Mouse (Mus musculus) adrenal gland, postnatal 14 days (tissue): ENCODE results near the gene Shroom1. TPM values are rescaled to one million over a fixed set of nuclear protein-coding genes. Genes with fewer than 3 reads are reported as not detected.

Source experiments
- DNase-seq: peaks from one replicate; pipeline ENCODE4 v3.0.0; 2021; ENCODE audit warnings: mixed read lengths
- total RNA-seq: library from RNA; stranded (reverse); gene quantifications from 2 replicates; pipeline ENCODE4 v1.2.3, GENCODE M21; 2021

The Shroom1 gene
- total RNA-seq, 1 experiment from 2014 or later, result 5.7 TPM

DNA sequence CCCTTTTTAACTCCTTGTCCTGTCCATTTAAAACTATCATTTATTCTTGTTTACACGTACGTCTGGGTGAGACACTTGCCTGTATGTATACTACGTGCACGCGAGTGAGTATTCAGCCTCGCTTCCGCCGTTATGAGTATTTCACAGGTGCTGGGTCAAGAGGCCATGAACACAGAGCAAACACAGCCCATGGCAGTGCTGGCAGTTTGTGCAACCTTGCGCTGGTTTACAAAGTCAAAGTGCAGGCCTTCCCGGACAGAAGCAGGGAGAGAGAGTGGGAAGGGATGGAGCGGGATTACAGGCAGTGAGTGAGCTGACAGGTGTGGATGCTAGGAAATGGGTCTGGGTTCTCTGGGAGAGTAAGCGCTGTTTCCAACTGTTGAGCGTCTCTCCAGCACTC, 10.8 kb upstream of the Shroom1 start:
- DNase-seq, result no peak

- DNase-seq, result no peak
Measured at GRCm38 (mm10) chr11:53447996-53448395, 9.0 kb upstream of the Shroom1 start.

DNA sequence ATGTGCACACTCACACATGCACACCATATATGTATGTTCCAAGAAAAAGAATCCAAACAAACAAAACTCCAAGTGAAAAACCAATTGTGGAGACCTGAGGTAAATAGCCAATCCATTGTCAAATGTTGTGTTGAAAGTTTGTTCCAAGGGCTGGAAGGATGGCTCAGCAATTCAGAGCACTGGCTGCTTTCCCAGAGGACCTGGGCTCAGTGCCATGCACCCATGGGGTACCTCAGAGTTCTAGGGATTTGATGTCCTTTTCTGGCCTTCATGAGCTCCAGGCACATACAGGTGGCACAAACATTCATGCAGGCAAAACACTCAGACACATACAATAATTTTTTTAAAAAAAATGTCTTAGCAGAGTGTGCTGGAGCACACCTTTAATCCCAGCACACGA, 8.5 kb upstream of the Shroom1 start:
- DNase-seq, result peak; percentile 80

GRCm38 (mm10) chr11:53450070-53450705, 6.8 kb upstream of the Shroom1 start:
- no peak for DNase-seq

- no peak for DNase-seq
Measured at GRCm38 (mm10) chr11:53451361-53451760, 5.6 kb upstream of the Shroom1 start.

GRCm38 (mm10) chr11:53452396-53452795, 4.6 kb upstream of the Shroom1 start:
- peak; percentile 61 for DNase-seq

DNA sequence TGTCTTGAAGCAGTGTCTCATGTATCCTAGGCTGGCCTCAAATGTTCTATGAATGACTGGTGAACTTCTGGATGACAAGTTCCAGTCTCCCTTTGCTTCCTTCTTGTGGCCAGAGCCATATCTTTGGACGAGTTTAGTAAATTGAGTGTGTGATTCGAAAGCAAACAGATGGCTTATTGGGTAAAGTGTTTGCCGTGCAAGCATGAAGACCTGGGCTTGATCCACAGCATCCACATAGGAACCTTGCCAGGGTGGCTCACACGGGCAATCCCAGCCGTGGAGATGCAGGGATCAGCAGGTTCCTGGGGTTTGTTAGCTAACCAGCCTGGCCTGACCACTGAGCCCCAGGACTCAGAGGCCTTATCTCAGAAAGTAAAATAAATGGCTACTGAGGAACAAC, 4.0 kb upstream of the Shroom1 start:
- no peak for DNase-seq

DNA sequence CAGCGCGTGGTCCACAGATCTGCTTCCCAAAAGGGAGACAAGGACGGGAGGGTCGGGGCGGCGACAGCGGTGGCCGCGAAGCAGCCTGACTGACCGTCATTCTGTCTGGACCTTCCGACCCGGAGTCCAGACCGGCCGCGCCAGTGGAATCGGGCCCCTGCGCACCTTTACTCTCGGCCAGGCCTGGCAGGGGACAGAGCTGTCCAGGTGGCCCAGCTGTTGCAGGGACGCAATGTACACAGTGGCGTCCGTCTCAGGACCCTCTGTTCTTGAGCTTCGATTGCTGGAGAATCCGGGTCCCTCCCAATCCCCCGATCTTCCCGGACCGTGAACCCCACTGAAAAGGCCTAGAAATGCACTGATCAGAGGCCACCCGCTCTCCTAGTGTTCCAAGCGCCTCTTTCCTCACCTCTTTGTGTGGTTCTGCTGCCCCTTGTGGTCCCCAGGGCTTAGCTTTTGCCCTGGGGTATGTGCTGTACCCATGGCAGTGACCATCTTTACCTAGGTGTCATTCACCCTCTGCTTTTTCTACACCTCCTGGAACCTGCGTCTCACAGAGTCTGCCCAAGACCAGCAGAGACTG, 458 bp downstream of the Shroom1 start:
- DNase-seq, result peak; percentile 32

DNA sequence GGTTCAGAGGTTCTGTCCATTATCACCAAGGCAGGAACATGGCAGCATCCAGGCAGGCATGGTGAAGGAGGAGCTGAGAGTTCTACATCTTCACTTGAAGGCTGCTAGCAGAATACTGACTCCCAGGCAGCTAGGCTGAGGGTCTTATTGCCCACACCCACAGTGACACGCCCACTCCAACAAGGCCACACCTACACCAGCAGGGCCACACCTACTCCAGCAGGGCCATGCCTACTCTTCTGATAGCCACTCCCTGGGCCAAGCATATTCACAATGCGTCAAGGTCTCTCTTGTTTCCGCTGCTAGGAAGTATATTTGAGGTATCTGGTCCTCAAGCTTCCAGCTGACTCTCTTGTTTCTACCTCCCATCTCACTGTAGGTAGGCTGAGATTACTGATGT, 2.0 kb downstream of the Shroom1 start:
- no peak for DNase-seq

- no peak for DNase-seq
Measured at GRCm38 (mm10) chr11:53460192-53460591, 3.2 kb downstream of the Shroom1 start.

DNA sequence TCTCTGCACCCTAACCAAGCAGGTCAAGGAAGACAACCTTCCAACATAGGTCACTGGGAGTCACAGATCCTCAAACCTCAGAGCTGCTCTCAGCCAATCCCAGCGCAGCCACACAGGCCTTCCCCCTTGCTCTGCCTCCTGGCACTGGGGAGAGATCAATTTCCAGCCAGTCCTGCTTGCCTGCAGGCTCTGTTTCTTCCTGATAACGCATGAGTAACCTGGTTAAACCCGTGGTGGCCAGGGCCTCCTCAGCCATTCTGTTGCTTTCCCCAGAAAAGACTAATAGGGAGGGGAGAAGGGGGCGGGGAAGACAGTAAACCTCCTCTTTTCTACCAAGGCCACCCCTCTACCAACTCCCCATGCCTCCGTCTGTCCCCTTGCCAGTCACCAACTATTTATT, 4.7 kb downstream of the Shroom1 start:
- DNase-seq, result peak; percentile 28

- DNase-seq, result peak; percentile 60
Measured at GRCm38 (mm10) chr11:53463551-53464424, 6.8 kb downstream of the Shroom1 start.

GRCm38 (mm10) chr11:53466231-53466971, 9.4 kb downstream of the Shroom1 start:
- peak; percentile 88 for DNase-seq

- DNase-seq, result no peak
Measured at GRCm38 (mm10) chr11:53469294-53469967, 12.4 kb downstream of the Shroom1 start.

DNA sequence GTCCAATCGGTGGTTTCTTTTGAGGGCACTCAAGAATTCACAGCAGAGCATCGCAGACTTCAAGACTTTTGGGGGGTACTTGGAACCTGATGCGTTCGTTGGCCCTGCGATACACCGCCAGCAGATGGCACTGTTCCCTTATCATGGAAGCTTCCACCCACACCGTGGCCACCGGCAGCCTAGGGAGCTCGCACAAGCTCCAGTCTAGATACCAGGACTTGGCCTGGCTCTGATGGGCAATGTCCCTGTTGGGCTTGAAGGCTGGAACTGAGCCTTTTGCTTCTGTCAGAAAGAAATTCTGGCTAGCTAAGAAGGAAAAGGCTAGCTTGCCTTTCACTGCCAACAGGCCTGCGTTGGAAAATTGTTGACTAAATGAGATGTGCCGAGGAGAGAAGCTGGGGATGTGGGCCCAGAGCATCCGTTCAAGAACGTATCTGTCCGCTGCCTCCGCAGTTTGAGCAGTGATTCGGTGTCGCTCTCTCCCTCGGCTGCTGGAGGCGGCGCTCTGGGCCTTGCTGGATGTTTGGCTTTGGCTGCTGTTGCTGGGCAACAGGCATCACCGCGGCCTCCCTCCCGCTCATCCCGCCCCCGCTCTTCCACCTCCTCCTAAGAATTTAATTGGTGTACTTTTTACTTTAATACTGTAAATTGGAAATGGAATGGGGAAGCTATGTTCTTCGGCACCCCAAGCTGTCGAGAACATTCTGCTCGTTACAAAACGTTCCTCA, 13.1 kb downstream of the Shroom1 start, which contains the start of gene Gm9837:
TSS of gene Gm9837 (minus strand) at position 512 of the 728 bp plus-strand sequence.
- DNase-seq, result peak; percentile 92

DNA sequence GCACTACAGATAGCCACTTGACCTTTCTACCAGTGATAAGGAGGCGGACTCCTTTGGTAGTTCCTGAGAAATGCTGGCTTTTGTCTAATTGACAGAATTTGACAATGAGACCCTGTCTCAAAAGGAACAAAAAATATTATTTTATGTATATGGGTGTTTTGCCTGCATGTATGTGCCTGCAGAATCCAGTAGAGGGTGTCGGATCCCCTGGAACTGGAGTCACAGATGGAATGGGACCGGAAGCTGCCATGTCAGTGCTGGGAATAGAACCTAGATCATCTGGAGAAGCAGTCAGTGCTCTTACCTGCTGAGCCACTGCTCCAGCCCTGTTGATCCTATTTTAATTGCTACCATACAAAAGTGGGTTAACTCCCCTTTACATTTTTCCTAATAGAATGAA, 15.7 kb downstream of the Shroom1 start:
- DNase-seq, result no peak

DNA sequence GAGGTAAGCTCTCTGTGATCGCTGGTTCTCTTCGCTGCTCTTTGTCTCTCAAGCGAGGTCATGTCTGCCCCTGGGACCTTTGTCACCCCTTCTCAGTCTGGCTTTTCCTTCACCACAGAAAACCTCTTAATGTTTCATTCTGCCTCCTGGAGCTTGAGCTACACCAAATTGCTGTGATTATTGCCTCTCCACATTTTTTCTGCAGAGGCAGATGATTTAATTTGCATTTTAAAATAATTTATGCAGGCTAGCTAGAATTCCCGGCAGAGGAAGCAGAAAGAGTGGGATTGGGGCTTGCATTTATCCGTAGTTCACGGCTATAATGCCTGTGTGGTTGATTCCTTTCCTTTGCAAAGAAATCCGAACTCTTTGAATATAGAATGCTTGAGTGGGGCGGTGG, 18.6 kb downstream of the Shroom1 start:
- no peak for DNase-seq

GRCm38 (mm10) chr11:53477833-53478232, 20.8 kb downstream of the Shroom1 start:
- DNase-seq, result no peak

GRCm38 (mm10) chr11:53478383-53479170, 21.6 kb downstream of the Shroom1 start:
- peak; percentile 23 for DNase-seq

DNA sequence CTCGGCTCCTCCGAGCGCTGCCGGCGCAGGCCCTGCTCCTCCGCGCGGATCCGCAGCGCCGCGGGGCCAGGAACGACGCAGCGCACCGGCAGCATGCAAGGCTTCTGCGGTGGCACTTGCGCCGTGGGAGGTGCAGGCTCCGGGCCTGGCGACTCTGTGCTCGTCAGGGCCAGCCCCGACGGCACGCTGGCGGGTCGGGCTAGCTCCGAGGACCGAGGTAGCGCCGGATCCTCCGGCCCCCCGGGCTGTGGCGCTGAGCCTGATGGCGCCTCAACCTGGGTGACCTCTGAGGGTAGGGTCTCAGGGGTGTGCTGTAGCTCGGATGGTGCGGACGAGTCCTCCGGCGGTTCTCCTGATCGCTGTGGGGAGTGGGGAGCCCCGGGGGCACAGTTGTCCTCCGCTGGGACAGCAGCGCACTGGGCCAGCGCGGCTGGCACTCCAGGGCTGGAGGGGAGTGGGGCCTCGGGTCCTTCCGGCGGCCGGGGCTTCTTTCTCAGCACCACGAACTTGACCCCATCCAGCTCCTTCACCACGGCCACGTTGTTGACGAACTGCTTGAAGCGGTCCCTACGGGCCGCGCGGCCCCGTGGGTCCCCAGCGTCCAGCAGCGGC, 22.3 kb downstream of the Shroom1 start:
- peak; percentile 41 for DNase-seq
